Mouse (Mus musculus) forebrain, embryonic 15.5 days (tissue): Measurements from ENCODE around the gene Dcst2. TPM values are rescaled to one million over a fixed set of nuclear protein-coding genes. Genes with fewer than 3 reads are reported as not detected.
A peak's percentile ranks its signal among the peaks of the same experiment; 100 is the strongest.

Experiments used
- ATAC-seq: fragments of 200-750 bp; cut with Nextera tagmentation; replicated peaks from 2 replicates; pipeline ENCODE4 v1.8.0; 2017; ENCODE audit warnings: mild to moderate bottlenecking, moderate TSS enrichment, moderate library complexity
- H3K27ac ChIP-seq: fragments of 300-500 bp; sonication (generic); replicated peaks from 2 replicates; pipeline ENCODE4 v1.5.1; 2015; ENCODE audit warnings: mild to moderate bottlenecking, inconsistent platforms
- H3K27me3 ChIP-seq: fragments of 300-500 bp; sonication (generic); 2 replicates; pipeline ENCODE4 v1.6.1; 2015; ENCODE audit warnings: inconsistent platforms
- H3K36me3 ChIP-seq: fragments of 300-500 bp; sonication (generic); 2 replicates; pipeline ENCODE4 v1.6.1; 2015; ENCODE audit warnings: mild to moderate bottlenecking, inconsistent platforms
- H3K4me1 ChIP-seq: fragments of 300-500 bp; sonication (generic); 2 replicates; pipeline ENCODE4 v1.6.1; 2015; ENCODE audit warnings: inconsistent platforms
- H3K4me2 ChIP-seq: fragments of 300-500 bp; sonication (generic); replicated peaks from 2 replicates; pipeline ENCODE4 v1.6.1; 2015; ENCODE audit warnings: mild to moderate bottlenecking, inconsistent platforms
- H3K4me3 ChIP-seq: fragments of 300-500 bp; sonication (generic); 2 replicates; pipeline ENCODE4 v1.5.1; 2015; ENCODE audit warnings: mild to moderate bottlenecking, inconsistent platforms
- H3K9ac ChIP-seq: fragments of 300-500 bp; sonication (generic); replicated peaks from 2 replicates; pipeline ENCODE4 v1.6.1; 2015; ENCODE audit warnings: mild to moderate bottlenecking, inconsistent platforms
- H3K9me3 ChIP-seq: fragments of 300-500 bp; sonication (generic); 2 replicates; pipeline ENCODE4 v1.6.1; 2016; ENCODE audit warnings: inconsistent platforms
- WGBS: fragments of 180-500 bp; shearing (Covaris S2); methylation state at CpG from one replicate; pipeline ENCODE4 v1.1.7; 2015; ENCODE audit warnings: mixed read lengths; 5-methylcytosine and 5-hydroxymethylcytosine counted together
- polyA plus RNA-seq: library from polyadenylated mRNA; unstranded; fragments of >200 nt; fragmentation: Nextera tagmentation; extraction: Ambion mirVana; gene quantifications from 2 replicates; pipeline ENCODE4 v1.2.1, GENCODE M21; 2015

The Dcst2 gene
- polyA plus RNA-seq, 1 experiment from 2014 or later, result 0.11 TPM

DNA sequence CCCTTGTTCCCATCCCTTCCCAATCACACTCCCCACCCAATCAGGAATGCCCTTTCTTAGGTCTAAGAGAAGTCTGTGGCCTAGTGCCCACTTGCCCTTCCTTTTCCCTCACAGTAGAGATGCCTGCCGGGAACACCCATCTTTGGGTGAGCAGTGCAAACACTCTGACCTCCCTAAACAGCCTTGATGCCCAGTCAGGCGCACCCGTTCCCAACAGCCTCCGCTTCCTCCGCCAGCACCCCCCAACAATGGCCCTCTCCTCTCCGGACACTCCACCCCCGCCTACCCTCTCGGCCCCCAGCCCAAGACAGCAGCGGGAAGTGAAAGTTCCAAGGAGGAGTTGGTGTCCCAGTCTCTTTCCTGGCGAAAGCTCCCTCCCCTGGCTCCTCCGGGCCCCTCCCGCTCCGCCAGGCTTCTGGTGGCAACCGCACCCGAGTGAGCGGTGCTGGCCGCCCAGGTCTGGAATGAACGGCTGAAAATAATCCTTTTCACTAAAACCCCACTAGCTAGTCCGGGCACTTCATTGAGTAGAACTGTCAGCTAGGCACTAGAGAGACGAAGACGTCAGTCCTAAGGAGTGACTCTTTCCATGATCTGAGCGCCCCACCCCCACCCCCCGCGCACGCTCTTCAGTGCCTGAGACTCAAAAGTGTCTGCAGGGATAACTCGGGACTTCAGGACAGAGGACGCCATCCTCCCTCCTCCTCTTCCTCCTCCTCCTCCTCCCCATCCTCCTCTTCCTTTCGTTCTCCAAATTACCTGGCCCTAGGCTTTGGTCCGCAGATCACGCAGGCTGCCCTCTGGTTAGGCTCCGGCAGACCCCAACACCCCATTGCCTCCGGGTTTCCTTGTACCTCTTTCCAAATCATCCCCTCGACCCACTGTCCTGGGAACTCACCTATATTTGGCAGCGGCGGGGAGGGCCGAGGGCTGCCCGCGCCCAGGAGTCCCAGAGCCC, 12.6 kb upstream of the Dcst2 start:
- Histone ChIP-seq H3K9me3 (no peaks in the 10 kb centered on the region), H3K27ac (peak overlapping the region; percentile 90), H3K4me1 (peaks cover 19% of the 10 kb centered on the region), H3K4me2 (peak overlapping the region; percentile 94), H3K27me3 (no peaks in the 10 kb centered on the region), H3K36me3 (peaks cover 3% of the 10 kb centered on the region; the same call in 1 of the 2 replicates), H3K9ac (peak overlapping the region; percentile 75), H3K4me3 (peak overlapping the region; percentile 64)
- peak; percentile 33 for ATAC-seq
- WGBS, result under 1% methylated on average over 38 of the region's 38 CpGs

- under 1% methylated on average over 52 of the region's 59 CpGs for WGBS
- Histone ChIP-seq H3K9me3 (no peaks in the 10 kb centered on the region), H3K27me3 (no peaks in the 10 kb centered on the region), H3K4me1 (peaks cover 19% of the 10 kb centered on the region), H3K4me2 (peak within 1 kb of the TSS; percentile 94), H3K36me3 (peaks cover 3% of the 10 kb centered on the region; the same call in 1 of the 2 replicates), H3K4me3 (peak within 1 kb of the TSS; percentile 64), H3K27ac (peak within 1 kb of the TSS; percentile 90), H3K9ac (peak within 1 kb of the TSS; percentile 75)
- ATAC-seq, result peak; percentile 93
Measured at GRCm38 (mm10) chr3:89349869-89350501, 11.8 kb upstream of the Dcst2 start, which contains the start of gene Adam15. TSS of gene Adam15 (minus strand) at chr3:89349996.

GRCm38 (mm10) chr3:89351271-89351670, 10.5 kb upstream of the Dcst2 start:
- Histone ChIP-seq H3K4me1 (peaks cover 19% of the 10 kb centered on the region), H3K9ac (no peak overlapping the region), H3K27ac (no peak overlapping the region), H3K9me3 (no peaks in the 10 kb centered on the region), H3K36me3 (no peaks in the 10 kb centered on the region), H3K27me3 (no peaks in the 10 kb centered on the region), H3K4me3 (no peak overlapping the region), H3K4me2 (no peak overlapping the region)
- no peak for ATAC-seq
- 82% methylated on average over 5 of the region's 5 CpGs for WGBS

GRCm38 (mm10) chr3:89354816-89355511, 6.8 kb upstream of the Dcst2 start:
- 17% methylated on average over 5 of the region's 5 CpGs for WGBS
- no peak overlapping the region for H3K27ac ChIP-seq
- H3K36me3 ChIP-seq, result no peaks in the 10 kb centered on the region
- peaks cover 8% of the 10 kb centered on the region for H3K4me1 ChIP-seq
- no peaks in the 10 kb centered on the region for H3K27me3 ChIP-seq
- ATAC-seq, result no peak
- no peak overlapping the region for H3K4me2 ChIP-seq
- no peaks in the 10 kb centered on the region for H3K9me3 ChIP-seq
- H3K4me3 ChIP-seq, result no peak overlapping the region
- H3K9ac ChIP-seq, result no peak overlapping the region

- no peak overlapping the region for H3K9ac ChIP-seq
- H3K4me3 ChIP-seq, result no peak overlapping the region
- H3K9me3 ChIP-seq, result no peaks in the 10 kb centered on the region
- no peak for ATAC-seq
- no peak overlapping the region for H3K27ac ChIP-seq
- H3K4me2 ChIP-seq, result no peak overlapping the region
- H3K36me3 ChIP-seq, result no peaks in the 10 kb centered on the region
- H3K4me1 ChIP-seq, result peaks cover 3% of the 10 kb centered on the region
- no peaks in the 10 kb centered on the region for H3K27me3 ChIP-seq
- 81% methylated on average over 6 of the region's 6 CpGs for WGBS
Measured at GRCm38 (mm10) chr3:89355512-89355902, 6.3 kb upstream of the Dcst2 start.

DNA sequence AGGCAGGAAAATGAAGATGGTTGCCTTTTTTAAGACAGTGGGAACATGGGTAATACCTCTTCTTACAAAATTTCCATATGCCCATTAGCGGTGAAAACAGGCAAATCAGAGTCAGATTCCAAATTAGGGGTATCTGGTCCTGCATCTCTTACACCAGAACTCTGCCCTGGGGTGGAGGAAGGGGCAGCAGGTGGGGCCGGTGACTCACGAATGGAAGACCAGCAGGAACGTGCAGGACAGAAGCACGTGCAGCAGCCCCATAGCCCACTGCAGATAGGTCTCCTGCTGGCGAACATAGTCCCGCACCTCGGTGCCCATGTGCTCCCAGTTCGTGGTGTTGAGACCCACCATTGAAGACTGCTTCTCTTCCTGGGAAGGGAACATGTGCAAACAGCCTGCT, 5.7 kb upstream of the Dcst2 start:
- H3K9ac ChIP-seq, result no peak overlapping the region
- no peak overlapping the region for H3K4me2 ChIP-seq
- H3K36me3 ChIP-seq, result no peaks in the 10 kb centered on the region
- 65% methylated on average over 9 of the region's 9 CpGs for WGBS
- ATAC-seq, result no peak
- H3K9me3 ChIP-seq, result no peaks in the 10 kb centered on the region
- H3K4me3 ChIP-seq, result no peak overlapping the region
- H3K4me1 ChIP-seq, result no peaks in the 10 kb centered on the region
- H3K27ac ChIP-seq, result no peak overlapping the region
- H3K27me3 ChIP-seq, result no peaks in the 10 kb centered on the region

DNA sequence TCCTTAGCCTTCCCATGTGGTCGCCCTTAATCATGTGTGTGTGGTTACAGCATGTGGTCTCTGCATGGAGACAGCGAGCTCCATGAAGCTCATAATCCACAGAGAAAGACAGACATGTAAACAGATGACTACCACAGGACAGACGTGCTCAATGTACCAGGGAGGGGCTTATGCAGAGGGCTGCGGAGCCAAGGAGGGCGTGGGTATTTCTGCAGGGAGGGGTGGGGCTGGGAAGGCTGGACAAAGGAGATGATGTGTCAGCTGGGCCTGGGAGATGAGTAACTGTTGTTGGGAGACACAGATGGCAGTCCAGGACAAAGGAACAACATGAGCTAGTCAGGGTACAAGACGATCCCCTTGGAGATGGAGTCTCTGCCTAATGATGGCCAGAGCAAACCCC, 2.1 kb upstream of the Dcst2 start:
- Histone ChIP-seq H3K4me3 (no peak overlapping the region), H3K27me3 (no peaks in the 10 kb centered on the region), H3K9ac (no peak overlapping the region), H3K9me3 (no peaks in the 10 kb centered on the region), H3K4me2 (no peak overlapping the region), H3K36me3 (no peaks in the 10 kb centered on the region), H3K27ac (no peak overlapping the region), H3K4me1 (no peaks in the 10 kb centered on the region)
- 74% methylated on average over 6 of the region's 6 CpGs for WGBS
- no peak for ATAC-seq

DNA sequence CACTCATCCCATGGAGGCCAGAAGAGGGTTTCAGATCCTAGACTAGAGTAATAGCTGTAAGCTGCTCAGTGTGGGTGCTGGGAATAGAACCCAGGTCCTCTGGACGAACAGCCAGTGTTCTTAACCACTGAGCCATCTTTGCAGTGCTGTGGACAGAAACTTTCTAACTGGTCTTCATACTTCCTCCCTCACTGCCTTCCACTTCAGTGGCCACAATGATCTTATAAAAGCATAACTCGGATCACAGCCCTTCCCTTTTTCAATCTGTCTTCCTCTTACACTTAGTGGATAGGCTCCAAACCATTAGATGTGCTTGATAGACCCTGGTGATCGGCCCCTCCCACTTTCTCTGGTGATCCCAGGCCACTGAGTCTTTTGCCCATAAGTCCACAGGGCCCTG, 1.5 kb upstream of the Dcst2 start:
- WGBS, result 71% methylated on average over 3 of the region's 3 CpGs
- H3K9ac ChIP-seq, result no peak overlapping the region
- no peaks in the 10 kb centered on the region for H3K9me3 ChIP-seq
- no peak overlapping the region for H3K4me3 ChIP-seq
- no peaks in the 10 kb centered on the region for H3K36me3 ChIP-seq
- H3K4me1 ChIP-seq, result no peaks in the 10 kb centered on the region
- ATAC-seq, result no peak
- no peak overlapping the region for H3K27ac ChIP-seq
- H3K4me2 ChIP-seq, result no peak overlapping the region
- H3K27me3 ChIP-seq, result no peaks in the 10 kb centered on the region

GRCm38 (mm10) chr3:89364631-89365030, 2.9 kb downstream of the Dcst2 start:
- Histone ChIP-seq H3K4me3 (no peak overlapping the region), H3K36me3 (no peaks in the 10 kb centered on the region), H3K9ac (no peak overlapping the region), H3K4me2 (no peak overlapping the region), H3K4me1 (no peaks in the 10 kb centered on the region), H3K27ac (no peak overlapping the region), H3K27me3 (no peaks in the 10 kb centered on the region), H3K9me3 (no peaks in the 10 kb centered on the region)
- WGBS, result 49% methylated on average over 8 of the region's 8 CpGs
- no peak for ATAC-seq

- Histone ChIP-seq H3K4me3 (no peak within 1 kb of the TSS), H3K9ac (no peak within 1 kb of the TSS), H3K4me1 (no peaks in the 10 kb centered on the region), H3K27me3 (no peaks in the 10 kb centered on the region), H3K27ac (no peak within 1 kb of the TSS), H3K4me2 (no peak within 1 kb of the TSS), H3K36me3 (no peaks in the 10 kb centered on the region), H3K9me3 (no peaks in the 10 kb centered on the region)
- no peak for ATAC-seq
- 82% methylated on average over 11 of the region's 11 CpGs for WGBS
Measured at GRCm38 (mm10) chr3:89365153-89365485, 3.3 kb downstream of the Dcst2 start, which contains the start of gene Dcst1. TSS of gene Dcst1 (minus strand) at chr3:89365253.

GRCm38 (mm10) chr3:89365486-89366414, 4.0 kb downstream of the Dcst2 start:
- Histone ChIP-seq H3K9ac (no peak overlapping the region), H3K4me3 (no peak overlapping the region), H3K4me1 (no peaks in the 10 kb centered on the region), H3K9me3 (no peaks in the 10 kb centered on the region), H3K36me3 (no peaks in the 10 kb centered on the region), H3K27me3 (no peaks in the 10 kb centered on the region), H3K27ac (no peak overlapping the region), H3K4me2 (no peak overlapping the region)
- ATAC-seq, result no peak
- WGBS, result 78% methylated on average over 20 of the region's 20 CpGs
